7 mouse cellular contexts compared by ENCODE assay signal in the genomic region with DNA sequence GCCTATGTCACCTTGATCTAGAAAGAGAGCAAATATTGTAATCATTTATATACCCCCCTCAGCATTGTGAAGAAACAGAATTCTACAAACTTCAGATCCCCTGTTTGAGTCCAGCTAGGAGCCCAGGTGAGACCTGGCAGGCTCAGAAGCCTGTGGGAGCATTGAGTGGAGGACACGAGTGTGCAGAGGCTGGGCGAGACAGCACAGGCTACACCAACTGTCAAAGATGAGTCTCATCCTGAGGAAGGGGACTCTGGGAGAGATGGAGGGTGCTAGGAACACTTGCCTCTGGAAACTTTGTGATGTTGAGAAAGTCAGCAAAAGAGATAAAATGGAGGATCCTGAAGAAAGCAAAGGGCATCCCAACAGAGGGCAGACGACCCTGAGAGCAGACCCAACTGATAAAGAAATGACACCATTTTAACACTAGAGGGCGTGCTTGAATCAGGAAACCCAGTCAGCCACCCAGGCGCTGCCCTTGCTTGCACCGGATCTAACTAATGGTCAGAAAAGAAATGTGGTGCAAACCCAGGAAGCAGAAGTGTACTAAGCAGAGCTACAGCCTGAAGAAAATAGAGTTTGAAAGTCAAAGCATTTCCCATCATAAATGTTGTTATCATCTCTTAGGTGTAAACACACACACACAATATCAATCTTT. TPM values are rescaled to one million over a fixed set of nuclear protein-coding genes. Genes with fewer than 3 reads are reported as not detected.
DNase-seq lines count a peak whose midpoint lies in the region; ATAC-seq and TF ChIP-seq lines count a peak whose summit lies in the region.

No protein-coding gene starts in this region.

- peak; percentile 83 for DNase-seq in NIH3T3 (ENCODE audit: low read depth)
- DNase-seq in c-Kit-positive CD71-negative TER-119-negative erythroid progenitor cells, embryonic 14.5 days (ENCODE audit: low read depth): peak; percentile 37
- DNase-seq in hindbrain, embryonic 11.5 days (ENCODE audit: low spot score): peak; percentile 73
- DNase-seq in layer of hippocampus, adult 8-10 months (ENCODE audit: low spot score in 2 of 2): peak; percentile 32 to 49
- DNase-seq in lung, postnatal 0 days (ENCODE audit: low spot score): peak; percentile 88
- peak; percentile 83 for DNase-seq in retina, postnatal 1 day

- no peaks in the 10 kb centered on the region for H3K9me3 ChIP-seq in forebrain, embryonic 13.5 days (replicated peaks)
- H3K9me3 ChIP-seq in hindbrain, embryonic 11.5 days (ENCODE audit: control insufficient read depth, low read length): no peaks in the 10 kb centered on the region
- no peaks in the 10 kb centered on the region for H3K9me3 ChIP-seq in lung, postnatal 0 days (ENCODE audit: low read length)

- no peaks in the 10 kb centered on the region for H3K36me3 ChIP-seq in forebrain, embryonic 13.5 days (ENCODE audit: poor library complexity, severe bottlenecking)
- H3K36me3 ChIP-seq in hindbrain, embryonic 11.5 days (ENCODE audit: control insufficient read depth, insufficient read depth, low read length): no peaks in the 10 kb centered on the region
- no peaks in the 10 kb centered on the region for H3K36me3 ChIP-seq in lung, postnatal 0 days (ENCODE audit: insufficient read depth, low read length)

- no peaks in the 10 kb centered on the region for H3K4me1 ChIP-seq in forebrain, embryonic 13.5 days
- no peaks in the 10 kb centered on the region for H3K4me1 ChIP-seq in hindbrain, embryonic 11.5 days (replicated peaks; ENCODE audit: control insufficient read depth, insufficient read depth, low read length)
- H3K4me1 ChIP-seq in lung, postnatal 0 days (ENCODE audit: insufficient read depth, low read depth, low read length): no peaks in the 10 kb centered on the region

- TF ChIP-seq CTCF in lung, postnatal 0 days (IDR thresholded peaks at IDR 0.05): peak; percentile 88

- H3K27ac ChIP-seq in forebrain, embryonic 13.5 days: no peak overlapping the region
- H3K27ac ChIP-seq in hindbrain, embryonic 11.5 days (ENCODE audit: low read depth, low read length): no peak overlapping the region
- H3K27ac ChIP-seq in lung, postnatal 0 days (ENCODE audit: low read length): no peak overlapping the region

- TF ChIP-seq EP300 in lung, postnatal 0 days (IDR thresholded peaks at IDR 0.05): peak; percentile 31; the same call in 1 of the 2 replicates

- WGBS in forebrain, embryonic 13.5 days: 31% methylated on average over 6 of the region's 6 CpGs
- WGBS in hindbrain, embryonic 11.5 days: 35% methylated on average over 6 of the region's 6 CpGs
- 32% methylated on average over 6 of the region's 6 CpGs for WGBS in lung, postnatal 0 days

- peak; percentile 78 for ATAC-seq in forebrain, embryonic 13.5 days
- peak; percentile 85 for ATAC-seq in hindbrain, embryonic 11.5 days (ENCODE audit: low FRiP score)
- ATAC-seq in lung, postnatal 0 days: peak; percentile 76

- no peaks in the 10 kb centered on the region for H3K27me3 ChIP-seq in forebrain, embryonic 13.5 days
- no peaks in the 10 kb centered on the region; the same call in 1 of the 2 replicates for H3K27me3 ChIP-seq in hindbrain, embryonic 11.5 days (ENCODE audit: control insufficient read depth, insufficient read depth, low read length)
- no peaks in the 10 kb centered on the region for H3K27me3 ChIP-seq in lung, postnatal 0 days (replicated peaks; ENCODE audit: insufficient read depth, low read length)

- H3K4me2 ChIP-seq in forebrain, embryonic 13.5 days: no peak overlapping the region
- no peak overlapping the region for H3K4me2 ChIP-seq in hindbrain, embryonic 11.5 days (replicated peaks; ENCODE audit: low read depth, low read length)
- H3K4me2 ChIP-seq in lung, postnatal 0 days (replicated peaks; ENCODE audit: low read depth, low read length): no peak overlapping the region

- H3K4me3 ChIP-seq in forebrain, embryonic 13.5 days: no peak overlapping the region
- no peak overlapping the region for H3K4me3 ChIP-seq in hindbrain, embryonic 11.5 days (ENCODE audit: low read depth, low read length)
- no peak overlapping the region for H3K4me3 ChIP-seq in lung, postnatal 0 days (ENCODE audit: low read depth, low read length)

- no peak overlapping the region for H3K9ac ChIP-seq in forebrain, embryonic 13.5 days
- no peak overlapping the region for H3K9ac ChIP-seq in hindbrain, embryonic 11.5 days (ENCODE audit: low read depth, low read length)
- no peak overlapping the region for H3K9ac ChIP-seq in lung, postnatal 0 days (replicated peaks; ENCODE audit: low read depth)

RNA-seq across cellular contexts. Expression of a gene that starts 24.5 kb away (rescaled TPM):
- polyA plus RNA-seq in forebrain, embryonic 13.5 days (2015; fragmentation: Nextera tagmentation; extraction: Ambion mirVana): 7.3 and 9.9 TPM in 2 replicates
- 19.1 and 19.6 TPM in 2 replicates for polyA plus RNA-seq in hindbrain, embryonic 11.5 days (2014; fragmentation: Nextera tagmentation; extraction: Ambion mirVana)
- total RNA-seq in layer of hippocampus, adult 8-10 months (2022): 10 to 100 TPM; 28.4 to 45.9 (median 35.7) TPM
- 50.3 and 55.2 TPM in 2 replicates for polyA plus RNA-seq in lung, postnatal 0 days (2015; fragmentation: Nextera tagmentation; extraction: Ambion mirVana)

Comparison
In these comparisons a context has a peak if more than half of its experiments do, and no peak if none do; other contexts are left out.
1. DNase-seq: peak in every context shown above with its lines; median percentile 88 in lung, postnatal 0 days; 83 in NIH3T3; 83 in retina, postnatal 1 day; 73 in hindbrain, embryonic 11.5 days; 40 in layer of hippocampus, adult 8-10 months; 37 in c-Kit-positive CD71-negative TER-119-negative erythroid progenitor cells, embryonic 14.5 days.